Mouse (Mus musculus): Measurements from ENCODE around the gene Arhgef17.

GRCm38 (mm10) chr7:100837701-100838100 is 94.2 kb downstream of the Arhgef17 start:
- TF ChIP-seq POLR2A (IDR thresholded peaks at IDR 0.05; ENCODE audit: insufficient read depth, low read depth, low read length) (no peak), CTCF (IDR thresholded peaks at IDR 0.05; ENCODE audit: insufficient read depth, low read depth, low read length) (no peak)

All from olfactory bulb, adult 2 months (tissue).